Mouse (Mus musculus) cerebellum, adult 9-10 months (tissue): ENCODE data around the gene Lypd3.

Experiments used
- DNase-seq: peaks from one replicate; pipeline ENCODE4 v3.0.0; 2022

Gene Lypd3

GRCm38 (mm10) chr7:24636264-24636663 is at the start of gene Lypd3:
Gene Lypd3 (plus strand): TSS chr7:24636550.
- no peak for DNase-seq

DNA sequence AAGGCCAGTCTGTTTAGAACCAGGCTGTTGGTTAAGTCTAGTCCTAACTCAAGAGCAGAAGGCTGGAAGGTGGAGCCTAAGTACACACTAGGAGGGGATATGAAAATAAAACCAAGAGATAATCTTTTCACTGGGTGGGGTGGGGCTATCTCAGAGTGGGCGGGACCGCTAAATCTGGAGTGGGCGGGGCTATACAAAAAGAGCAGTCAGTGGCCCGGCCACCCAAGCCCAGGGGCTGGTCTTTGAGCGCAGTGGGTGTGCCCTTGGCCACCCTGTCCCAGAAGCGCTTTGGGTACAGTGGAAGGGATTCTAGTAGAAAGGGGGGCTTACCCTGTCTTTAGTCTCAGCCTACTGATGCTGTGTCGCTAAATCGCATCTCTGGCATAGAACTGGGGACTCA is 49.5 kb upstream of the Lypd3 start:
- no peak for DNase-seq

DNA sequence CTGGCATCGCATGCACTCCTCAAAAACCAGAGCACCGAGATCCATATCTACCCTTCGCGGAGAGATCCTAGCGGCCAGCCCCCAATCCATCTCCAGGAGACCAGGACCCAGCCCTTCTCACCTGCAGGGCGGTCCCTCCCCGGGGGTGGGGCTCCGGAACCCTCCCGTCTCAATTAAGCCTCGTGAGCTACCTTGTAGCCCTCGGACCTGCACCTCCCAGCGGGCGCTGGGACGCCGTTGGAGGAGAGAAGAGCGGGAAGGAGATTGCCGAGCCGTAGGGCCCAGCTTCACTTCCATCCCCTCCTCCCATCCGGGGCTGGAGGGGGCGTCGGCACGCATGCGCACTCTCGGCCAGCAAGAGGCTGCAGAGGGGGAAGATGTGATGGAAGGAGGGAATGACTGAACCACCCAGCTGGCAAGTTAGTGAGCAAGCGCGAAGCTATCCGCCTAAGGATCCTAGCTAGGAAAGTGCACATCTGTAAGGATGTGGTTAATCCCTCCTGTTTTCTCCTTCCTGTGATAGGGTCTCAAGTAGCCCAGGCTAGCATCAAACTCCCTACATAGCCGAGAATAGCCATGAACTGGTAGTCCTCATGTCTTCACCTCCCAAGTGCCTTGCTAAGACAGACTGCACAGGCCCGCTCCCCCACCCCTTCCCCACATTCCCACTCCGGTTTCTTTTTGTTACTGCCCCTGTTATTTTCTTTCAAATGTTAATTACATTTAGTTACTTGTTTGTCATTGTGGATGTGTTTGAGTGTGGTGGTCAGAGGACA is 48.8 kb upstream of the Lypd3 start, which contains the start of the genes Ethe1 and Zfp575:
Gene Ethe1 (plus strand): TSS at position 214 of the 776 bp plus-strand sequence.
Gene Zfp575 (minus strand): TSS at position 312 of the 776 bp plus-strand sequence.
- DNase-seq = no peak

- DNase-seq = no peak
Observed at GRCm38 (mm10) chr7:24588336-24588735, 48.0 kb upstream of the Lypd3 start.

DNA sequence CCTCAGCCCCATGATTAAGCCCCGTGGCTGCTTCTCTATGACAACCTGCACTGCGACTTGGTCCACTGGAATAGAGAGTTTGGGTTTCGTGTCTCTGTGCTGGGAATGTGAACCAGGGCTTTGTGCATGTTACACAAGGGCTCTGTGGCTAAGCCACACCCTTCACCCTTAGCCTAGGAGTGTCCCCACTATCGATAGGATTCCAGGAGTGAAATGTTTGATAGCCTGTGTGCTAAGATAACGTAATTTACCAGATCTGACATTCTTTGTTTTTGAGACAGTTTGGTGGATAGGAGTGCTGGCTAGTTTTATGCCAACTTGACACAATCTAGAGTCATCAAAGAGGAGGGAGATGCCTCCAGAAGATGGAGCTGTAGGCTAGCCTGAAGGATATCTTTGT is 44.6 kb upstream of the Lypd3 start:
- DNase-seq = no peak

DNA sequence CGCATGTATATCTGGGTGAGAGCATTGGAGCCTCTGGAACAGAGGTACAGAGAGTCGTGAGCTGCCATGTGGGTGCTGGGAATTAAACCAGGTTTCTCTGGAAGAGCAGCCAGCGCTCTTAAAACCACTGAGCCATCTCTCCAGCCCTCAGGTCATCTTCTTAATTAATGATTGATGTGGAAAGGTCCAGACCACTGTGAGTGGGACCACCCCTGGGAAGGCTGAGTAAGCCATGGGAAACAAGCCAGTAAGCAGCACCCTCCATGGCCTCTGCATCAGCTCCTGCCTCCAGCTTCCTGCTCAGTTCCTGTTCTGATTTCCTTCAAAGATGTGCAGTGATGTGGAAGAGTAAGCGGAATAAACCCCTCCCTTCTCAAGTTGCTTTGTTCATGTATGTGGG is 44.2 kb upstream of the Lypd3 start:
- no peak for DNase-seq

DNA sequence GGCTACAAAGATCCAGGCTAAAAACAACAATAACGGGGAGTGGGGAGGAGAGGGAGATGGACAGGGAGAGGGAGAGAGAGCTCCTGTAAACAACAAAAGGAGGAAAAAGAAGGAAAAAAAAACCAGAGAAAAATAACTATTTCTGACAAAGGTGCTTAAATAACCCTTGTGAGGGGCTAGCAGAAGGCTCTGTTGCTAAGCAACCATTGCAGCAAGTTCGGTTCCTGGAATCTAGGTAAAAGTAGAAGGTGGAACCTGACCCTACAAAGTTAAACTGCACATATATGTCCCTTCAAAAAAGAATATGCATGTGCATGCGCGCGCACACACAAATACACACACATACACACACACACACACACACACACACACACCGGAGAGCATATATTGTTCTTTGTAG is 43.6 kb upstream of the Lypd3 start:
- DNase-seq = no peak

GRCm38 (mm10) chr7:24593621-24594308 is 42.6 kb upstream of the Lypd3 start:
- DNase-seq = peak; percentile 69

DNA sequence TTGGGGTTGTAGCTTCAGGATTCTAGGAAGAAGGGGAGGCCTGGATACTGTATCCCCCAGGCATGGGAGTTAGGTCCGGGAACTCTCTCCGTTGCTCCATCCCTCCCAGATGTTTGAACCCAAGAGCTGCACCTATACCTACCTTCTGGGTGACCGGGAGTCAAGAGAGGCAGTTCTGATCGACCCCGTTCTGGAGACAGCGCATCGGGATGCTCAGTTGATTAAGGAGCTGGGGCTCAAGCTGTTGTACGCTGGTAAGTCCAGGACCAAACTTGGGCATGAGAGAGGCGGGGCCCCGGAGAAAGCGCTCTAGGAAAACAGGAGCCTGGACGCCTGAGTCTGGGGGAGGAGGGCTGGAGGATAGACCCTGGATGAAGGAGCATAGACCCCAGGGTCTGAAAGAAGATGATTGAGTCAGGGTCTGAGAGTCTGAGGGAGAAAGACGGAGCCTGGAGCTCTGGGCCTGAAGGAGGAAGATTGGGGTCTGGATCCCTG is 42.0 kb upstream of the Lypd3 start:
- DNase-seq = no peak

- DNase-seq = no peak
Observed at GRCm38 (mm10) chr7:24595464-24595863, 40.9 kb upstream of the Lypd3 start.

DNA sequence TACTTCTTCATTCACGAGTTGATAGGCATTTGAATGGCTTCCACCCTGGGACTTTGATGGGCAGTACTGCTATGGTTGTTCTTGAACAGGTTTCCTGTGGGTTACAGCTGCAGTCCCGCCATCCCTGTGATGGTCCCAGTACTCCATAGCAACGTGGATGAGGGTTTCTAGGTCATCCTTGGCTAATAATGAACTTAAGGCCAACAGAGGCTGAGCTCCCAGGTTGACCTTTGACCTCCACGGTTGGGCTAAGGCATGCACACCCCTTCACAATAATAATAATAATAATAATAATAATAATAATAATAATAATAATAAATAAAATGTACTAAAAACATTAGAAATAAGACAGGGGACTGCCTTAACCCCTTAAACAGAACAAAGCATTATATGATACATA is 38.2 kb upstream of the Lypd3 start:
- no peak for DNase-seq

DNA sequence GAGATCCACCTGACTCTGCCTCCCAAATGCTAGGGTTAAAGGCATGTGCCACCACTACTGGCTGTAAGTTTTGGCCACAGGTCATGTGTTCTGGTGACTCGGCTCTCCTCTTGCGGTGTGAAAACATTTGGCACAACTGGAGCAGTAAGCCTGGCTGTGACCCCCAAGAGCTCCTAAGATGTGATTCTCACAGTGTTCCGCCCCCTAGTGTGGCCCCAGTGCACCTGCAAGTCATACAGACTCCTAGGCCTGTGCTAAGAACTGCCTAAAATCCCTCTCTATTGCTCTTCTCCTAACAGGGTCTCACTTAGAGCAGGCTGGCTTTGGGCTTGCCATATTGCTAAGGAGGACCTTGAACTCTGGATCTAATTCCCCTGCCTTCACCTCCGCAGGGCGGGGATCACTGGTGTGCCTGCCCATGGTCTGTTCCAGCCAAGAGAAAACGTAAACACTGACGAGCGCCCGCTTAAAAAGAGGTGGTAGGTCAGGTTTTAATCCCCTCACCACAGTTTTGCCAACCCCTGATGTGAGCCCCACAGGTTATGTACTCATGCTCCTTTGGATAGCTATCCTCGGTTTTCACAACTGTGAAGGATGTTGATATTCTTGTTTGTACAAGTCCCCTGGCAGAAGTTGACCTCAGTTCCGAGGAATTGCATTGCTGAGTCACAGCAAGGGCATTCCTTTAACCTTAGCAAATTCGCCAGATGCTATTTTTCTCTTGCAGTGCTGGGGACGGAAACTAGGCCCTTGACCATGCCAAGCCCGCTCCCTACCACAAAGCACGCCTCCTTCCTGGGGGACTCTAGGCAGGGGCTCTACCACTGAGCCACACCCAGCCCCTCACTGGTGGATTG is 36.9 kb upstream of the Lypd3 start:
- peak; percentile 15 for DNase-seq

DNA sequence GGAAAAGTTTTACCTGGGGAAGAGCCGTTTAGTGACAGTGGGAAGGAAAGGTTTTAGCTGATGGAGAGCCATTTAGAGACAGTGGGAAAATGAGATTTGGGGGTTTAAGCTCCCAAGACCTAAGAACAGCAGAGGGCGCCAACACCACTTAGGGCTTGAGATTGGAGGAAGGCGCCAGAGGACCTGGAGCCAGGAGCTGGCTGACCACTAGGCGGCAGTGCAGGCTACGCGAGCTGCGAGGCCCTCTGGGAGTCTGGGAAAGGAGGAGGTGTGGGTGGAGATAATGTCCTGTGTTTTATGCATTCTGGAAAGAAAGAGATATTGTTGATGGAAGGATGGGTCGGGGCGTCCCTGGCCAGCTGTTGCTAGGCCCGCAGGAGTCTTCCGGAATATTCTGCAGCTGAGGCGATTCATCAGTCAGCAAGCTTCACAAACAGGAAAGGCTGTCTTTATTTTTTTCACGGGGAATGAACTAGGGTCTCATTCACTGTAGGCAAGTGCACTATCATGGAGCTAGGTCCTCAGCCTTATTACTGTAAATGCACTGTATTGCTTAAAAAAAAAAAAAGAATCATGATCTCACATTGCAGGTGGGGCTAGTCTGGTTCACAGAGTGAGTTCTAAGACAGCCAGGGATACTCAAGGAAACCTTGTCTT is 35.3 kb upstream of the Lypd3 start:
- peak; percentile 95 for DNase-seq

GRCm38 (mm10) chr7:24605561-24605960 is 30.8 kb upstream of the Lypd3 start:
- DNase-seq = no peak

- DNase-seq = no peak
Observed at GRCm38 (mm10) chr7:24606046-24606445, 30.3 kb upstream of the Lypd3 start.

- peak; percentile 42 for DNase-seq
Observed at GRCm38 (mm10) chr7:24608017-24608416, 28.3 kb upstream of the Lypd3 start.

GRCm38 (mm10) chr7:24608561-24608960 is 27.8 kb upstream of the Lypd3 start:
- peak; percentile 7 for DNase-seq

- peak; percentile 6 for DNase-seq
Observed at GRCm38 (mm10) chr7:24610144-24610878, 26.0 kb upstream of the Lypd3 start, which contains the start of gene Phldb3. Gene Phldb3 (plus strand): TSS chr7:24610763.

DNA sequence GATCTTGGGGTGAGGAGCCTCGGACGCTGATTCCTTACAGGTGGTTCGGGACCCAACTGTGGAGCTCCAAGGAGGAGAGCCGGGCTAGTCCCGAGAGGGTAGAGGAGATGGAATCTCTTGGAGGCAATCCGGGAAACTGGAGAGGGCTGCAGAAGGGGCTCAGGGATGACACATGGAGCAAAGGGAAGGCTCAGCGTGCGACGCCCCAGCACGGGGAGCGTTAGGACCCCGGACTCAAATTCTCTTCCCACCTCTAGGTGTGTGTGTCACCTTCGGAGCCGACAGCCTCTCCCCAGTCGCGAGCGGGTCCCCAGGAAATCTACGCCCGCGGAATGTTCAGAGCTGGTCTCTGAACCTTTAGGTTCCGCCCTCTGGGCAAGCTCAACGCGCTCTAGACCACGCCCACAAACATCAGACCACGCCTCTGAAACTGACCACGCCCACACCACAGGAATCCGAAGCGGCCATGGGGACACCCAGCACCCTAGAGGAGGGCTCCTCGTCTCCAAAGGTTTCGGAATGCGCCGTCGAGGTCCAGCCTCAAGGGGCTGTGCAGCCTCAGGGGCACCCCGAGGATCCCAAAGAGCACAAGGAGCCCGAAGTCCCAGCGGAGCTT is 25.4 kb upstream of the Lypd3 start:
- peak; percentile 33 for DNase-seq

- no peak for DNase-seq
Observed at GRCm38 (mm10) chr7:24611709-24612108, 24.6 kb upstream of the Lypd3 start.

- no peak for DNase-seq
Observed at GRCm38 (mm10) chr7:24612308-24612910, 23.9 kb upstream of the Lypd3 start.
